Mouse (Mus musculus) brain, embryonic 14.5 days (tissue): ENCODE data around the gene Pitpnm3.

Source experiments
- CTCF ChIP-seq: fragments of 200-500 bp; IDR thresholded peaks from 2 replicates; pipeline ENCODE4 v1.5.1; 2012; ENCODE audit warnings: inconsistent platforms, mild to moderate bottlenecking, moderate library complexity, borderline replicate concordance; ENCODE audit not compliant: insufficient read depth, insufficient read length; ENCODE audit errors: extremely low read depth
- POLR2A ChIP-seq: fragments of 200-500 bp; IDR thresholded peaks from 2 replicates; pipeline ENCODE4 v1.6.1; 2012; ENCODE audit warnings: mild to moderate bottlenecking, inconsistent platforms, borderline replicate concordance; ENCODE audit not compliant: poor library complexity, insufficient read depth, insufficient read length, severe bottlenecking; ENCODE audit errors: extremely low read depth

GRCm38 (mm10) chr11:72010940-72011722 lies 124.4 kb downstream of the Pitpnm3 start:
- TF ChIP-seq POLR2A (no peak), CTCF (no peak)
